Mouse (Mus musculus) liver, embryonic 15.5 days (tissue): ENCODE data around the gene Rdh14. TPM values are rescaled to one million over a fixed set of nuclear protein-coding genes. Genes with fewer than 3 reads are reported as not detected.
A peak's percentile ranks its signal among the peaks of the same experiment; 100 is the strongest.

ENCODE experiments used
- ATAC-seq: fragments of 200-750 bp; cut with Nextera tagmentation; 2 replicates; pipeline ENCODE4 v1.8.0; 2017; ENCODE audit warnings: moderate number of reproducible peaks, mild to moderate bottlenecking, moderate library complexity; ENCODE audit not compliant: insufficient read depth
- H3K27ac ChIP-seq: fragments of 300-500 bp; sonication (generic); replicated peaks from 2 replicates; pipeline ENCODE4 v1.5.1; 2015; ENCODE audit warnings: mild to moderate bottlenecking, inconsistent platforms
- H3K27me3 ChIP-seq: fragments of 300-500 bp; sonication (generic); 2 replicates; pipeline ENCODE4 v1.6.1; 2015; ENCODE audit warnings: mild to moderate bottlenecking, inconsistent platforms
- H3K36me3 ChIP-seq: fragments of 300-500 bp; sonication (generic); replicated peaks from 2 replicates; pipeline ENCODE4 v1.6.1; 2015; ENCODE audit warnings: moderate library complexity, mild to moderate bottlenecking, inconsistent platforms
- H3K4me1 ChIP-seq: fragments of 300-500 bp; sonication (generic); replicated peaks from 2 replicates; pipeline ENCODE4 v1.6.1; 2015; ENCODE audit warnings: inconsistent platforms
- H3K4me2 ChIP-seq: fragments of 300-500 bp; sonication (generic); 2 replicates; pipeline ENCODE4 v1.6.1; 2015; ENCODE audit warnings: moderate library complexity, mild to moderate bottlenecking, inconsistent platforms
- H3K4me3 ChIP-seq: fragments of 300-500 bp; sonication (generic); replicated peaks from 2 replicates; pipeline ENCODE4 v1.5.1; 2015; ENCODE audit warnings: mild to moderate bottlenecking, inconsistent platforms
- H3K9ac ChIP-seq: fragments of 300-500 bp; sonication (generic); 2 replicates; pipeline ENCODE4 v1.6.1; 2015; ENCODE audit warnings: moderate library complexity, mild to moderate bottlenecking, inconsistent platforms
- H3K9me3 ChIP-seq: fragments of 300-500 bp; sonication (generic); replicated peaks from 2 replicates; pipeline ENCODE4 v1.6.1; 2016; ENCODE audit warnings: inconsistent platforms
- WGBS: fragments of 180-500 bp; shearing (Covaris S2); methylation state at CpG from one replicate; pipeline ENCODE4 v1.1.7; 2015; ENCODE audit warnings: mixed read lengths; ENCODE audit not compliant: insufficient replicate concordance; 5-methylcytosine and 5-hydroxymethylcytosine counted together
- polyA plus RNA-seq: library from polyadenylated mRNA; unstranded; fragments of >200 nt; fragmentation: Nextera tagmentation; extraction: Ambion mirVana; gene quantifications from 2 replicates; pipeline ENCODE4 v1.2.1, GENCODE M21; 2015

Rdh14 gene
- polyA plus RNA-seq, result 14.3 TPM in 2 replicates

DNA sequence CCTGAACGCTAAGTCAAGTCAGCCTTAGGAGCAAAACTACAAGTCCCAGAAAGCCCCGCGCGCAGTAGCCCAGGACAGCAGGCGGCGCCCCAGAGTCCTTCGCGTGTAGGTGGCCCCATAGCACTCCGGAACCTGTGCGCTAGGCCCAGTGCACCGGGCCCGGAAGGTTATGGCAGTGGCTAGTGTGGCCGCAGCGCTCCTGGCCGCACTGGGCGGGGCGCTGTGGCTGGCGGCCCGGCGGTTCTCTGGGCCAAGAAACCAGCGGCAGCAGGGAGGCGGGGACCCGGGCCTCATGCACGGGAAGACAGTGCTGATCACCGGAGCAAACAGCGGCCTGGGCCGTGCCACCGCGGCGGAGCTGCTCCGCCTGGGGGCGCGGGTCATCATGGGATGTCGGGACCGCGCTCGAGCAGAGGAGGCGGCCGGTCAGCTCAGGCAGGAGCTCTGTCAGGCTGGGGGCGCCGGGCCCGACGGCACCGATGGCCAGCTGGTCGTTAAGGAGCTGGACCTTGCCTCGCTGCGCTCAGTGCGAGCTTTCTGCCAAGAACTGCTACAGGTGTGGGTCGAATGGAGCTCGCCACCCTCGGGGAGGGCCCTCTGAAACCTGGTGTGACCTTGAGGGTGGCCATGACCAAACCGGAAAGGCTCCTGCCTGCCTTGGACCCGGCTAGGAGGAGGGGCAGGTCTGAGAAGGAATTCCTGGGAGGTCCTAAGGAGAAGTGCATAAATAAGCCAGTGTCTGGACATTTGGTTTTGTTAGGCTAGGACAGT is at the start of gene Rdh14:
TSS of gene Rdh14 (plus strand) at position 102 of the 771 bp plus-strand sequence.
- H3K9ac ChIP-seq, result peak within 1 kb of the TSS; percentile 83
- H3K4me2 ChIP-seq, result peak within 1 kb of the TSS; percentile 66
- H3K4me3 ChIP-seq, result peak within 1 kb of the TSS; percentile 81
- WGBS, result under 1% methylated on average over 53 of the region's 53 CpGs
- H3K27me3 ChIP-seq, result no peaks in the 10 kb centered on the region
- H3K4me1 ChIP-seq, result peaks cover 9% of the 10 kb centered on the region
- H3K9me3 ChIP-seq, result no peaks in the 10 kb centered on the region
- ATAC-seq, result peak; percentile 98
- H3K27ac ChIP-seq, result peak within 1 kb of the TSS; percentile 83
- H3K36me3 ChIP-seq, result no peaks in the 10 kb centered on the region; the same call in 1 of the 2 replicates

DNA sequence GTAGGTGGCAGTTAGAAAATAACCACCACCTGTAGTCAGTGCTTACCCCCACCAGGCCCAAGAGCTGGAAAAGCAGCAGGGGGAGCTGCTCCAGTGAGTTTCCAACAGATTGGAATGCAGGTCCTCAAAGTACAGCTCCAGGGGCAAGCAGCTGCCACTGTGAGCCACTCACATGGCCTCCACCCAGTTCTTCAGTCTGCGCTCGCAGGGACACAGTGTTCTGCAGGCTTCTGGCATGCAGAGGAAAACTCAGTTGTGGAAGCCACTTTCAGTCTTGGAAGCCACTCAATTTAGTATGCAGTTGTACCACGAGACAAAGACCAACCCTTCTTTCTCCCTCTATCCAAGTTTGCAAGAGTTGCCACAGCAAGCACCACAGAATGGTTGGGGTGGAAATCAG is 39.9 kb upstream of the Rdh14 start:
- Histone ChIP-seq H3K4me1 (no peaks in the 10 kb centered on the region), H3K4me3 (no peak overlapping the region)
- WGBS, result 53% methylated on average over 3 of the region's 3 CpGs

DNA sequence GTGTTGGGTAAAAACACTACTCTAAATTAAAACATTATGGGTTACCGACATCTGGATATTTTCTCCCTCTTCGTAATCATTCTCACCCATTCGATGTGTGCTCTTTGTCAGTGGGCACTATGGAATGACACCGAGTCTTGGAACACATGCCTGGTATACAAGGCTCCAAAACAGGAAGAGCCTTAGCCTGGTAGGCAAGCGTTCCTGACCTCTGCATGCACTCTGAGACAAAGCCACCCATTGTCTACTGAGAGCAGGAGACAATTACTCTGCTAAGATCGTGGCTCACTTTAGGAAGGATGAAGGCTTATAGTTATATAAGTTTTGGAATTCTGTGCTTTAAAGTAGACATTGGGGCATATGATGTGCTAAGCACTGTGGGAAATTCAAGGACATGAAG is 32.8 kb upstream of the Rdh14 start:
- H3K4me3 ChIP-seq, result no peak overlapping the region
- H3K4me2 ChIP-seq, result no peak overlapping the region
- no peaks in the 10 kb centered on the region for H3K9me3 ChIP-seq
- 39% methylated on average over 6 of the region's 6 CpGs for WGBS
- ATAC-seq, result no peak
- no peak overlapping the region for H3K9ac ChIP-seq
- H3K36me3 ChIP-seq, result no peaks in the 10 kb centered on the region
- H3K27me3 ChIP-seq, result no peaks in the 10 kb centered on the region
- no peaks in the 10 kb centered on the region for H3K4me1 ChIP-seq
- no peak overlapping the region for H3K27ac ChIP-seq

More for the DNA sequence above, 39.9 kb upstream of the Rdh14 start:
- H3K36me3 ChIP-seq, result no peaks in the 10 kb centered on the region
- no peaks in the 10 kb centered on the region for H3K9me3 ChIP-seq
- no peaks in the 10 kb centered on the region for H3K27me3 ChIP-seq
- no peak overlapping the region for H3K4me2 ChIP-seq
- no peak for ATAC-seq
- H3K9ac ChIP-seq, result no peak overlapping the region
- H3K27ac ChIP-seq, result no peak overlapping the region

DNA sequence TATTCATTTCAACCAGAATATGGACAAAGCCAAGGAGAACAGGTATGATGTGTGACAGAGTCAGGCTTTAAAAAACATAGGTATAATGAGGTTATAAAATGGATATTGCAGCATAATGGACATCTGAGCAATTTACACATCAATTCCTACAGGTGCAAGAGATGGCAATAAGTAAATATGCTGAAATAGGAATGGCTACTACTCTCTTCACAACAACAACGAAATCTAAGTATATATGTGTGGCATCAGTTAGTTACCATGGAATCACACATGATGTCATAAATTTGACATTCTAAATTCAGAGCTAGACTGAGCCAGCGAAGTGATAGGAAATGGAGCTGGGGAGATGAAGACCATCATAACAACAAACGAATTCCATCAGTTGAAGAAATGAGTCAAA is 20.9 kb upstream of the Rdh14 start, which contains the start of gene Nt5c1b:
TSS of gene Nt5c1b (plus strand) at position 301 of the 400 bp plus-strand sequence.
- no peak within 1 kb of the TSS for H3K27ac ChIP-seq
- no peak within 1 kb of the TSS for H3K4me2 ChIP-seq
- WGBS, result 53% methylated on average over 3 of the region's 3 CpGs
- no peak within 1 kb of the TSS for H3K9ac ChIP-seq
- no peaks in the 10 kb centered on the region for H3K4me1 ChIP-seq
- H3K36me3 ChIP-seq, result no peaks in the 10 kb centered on the region
- no peak for ATAC-seq
- no peaks in the 10 kb centered on the region for H3K27me3 ChIP-seq
- no peak within 1 kb of the TSS for H3K4me3 ChIP-seq
- H3K9me3 ChIP-seq, result no peaks in the 10 kb centered on the region

DNA sequence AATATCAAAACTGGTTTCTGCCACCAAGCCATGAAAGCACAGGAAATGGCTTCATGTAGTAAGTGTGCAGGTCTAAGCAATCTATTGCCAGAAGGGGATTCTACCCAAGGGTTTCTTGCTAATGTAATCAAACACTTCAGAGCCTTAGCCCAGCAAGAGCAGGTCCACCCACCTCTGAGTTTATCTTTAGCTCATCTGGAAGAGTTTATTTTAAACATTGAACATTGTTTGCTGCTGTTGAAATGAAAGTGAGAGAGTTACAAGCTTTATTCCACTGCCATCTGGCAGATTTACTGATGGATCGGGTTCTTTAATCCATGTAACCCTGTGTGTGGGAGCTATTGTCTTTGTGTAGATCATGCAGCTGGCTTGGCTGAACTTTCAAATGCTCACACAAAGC is 10.2 kb downstream of the Rdh14 start:
- no peak overlapping the region for H3K9ac ChIP-seq
- 62% methylated on average over 1 of the region's 1 CpGs for WGBS
- no peak overlapping the region for H3K27ac ChIP-seq
- no peak overlapping the region for H3K4me2 ChIP-seq
- ATAC-seq, result no peak
- no peak overlapping the region for H3K4me3 ChIP-seq
- H3K36me3 ChIP-seq, result no peaks in the 10 kb centered on the region
- H3K9me3 ChIP-seq, result no peaks in the 10 kb centered on the region
- no peaks in the 10 kb centered on the region for H3K4me1 ChIP-seq
- H3K27me3 ChIP-seq, result no peaks in the 10 kb centered on the region

DNA sequence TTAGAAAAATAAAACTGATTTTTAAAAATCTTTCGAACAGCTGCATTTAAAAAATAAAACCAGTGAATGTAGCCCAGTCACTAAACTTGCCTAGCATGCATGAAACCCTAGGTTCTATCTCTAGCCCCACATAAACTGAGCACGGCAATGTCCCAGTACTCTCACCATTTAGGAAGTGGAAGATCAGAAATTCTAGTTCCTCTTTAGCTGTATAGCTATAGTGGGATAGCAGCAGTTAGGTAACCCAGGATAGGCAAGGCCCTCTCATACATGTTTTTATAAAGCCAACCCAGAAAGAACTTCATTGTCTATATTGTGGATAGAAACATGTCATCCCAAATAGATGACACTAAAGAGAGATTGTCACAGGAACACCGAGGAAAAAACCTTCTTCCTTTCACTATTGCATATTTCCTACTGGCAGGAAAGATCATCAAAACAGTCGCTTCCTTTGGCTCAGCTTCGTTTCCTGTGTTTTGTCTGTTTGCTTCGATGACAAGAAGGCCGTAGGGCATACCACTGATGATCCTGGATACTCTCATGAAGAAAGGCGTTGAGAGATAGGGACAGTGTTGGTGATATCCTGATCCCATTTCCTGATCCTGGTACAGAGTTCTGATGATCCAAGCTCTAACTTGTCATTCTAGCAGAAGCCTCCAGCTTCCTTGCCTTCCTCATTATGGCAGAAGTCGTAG is 12.0 kb downstream of the Rdh14 start:
- 31% methylated on average over 9 of the region's 9 CpGs for WGBS
- Histone ChIP-seq H3K4me1 (no peaks in the 10 kb centered on the region), H3K4me2 (no peak overlapping the region), H3K9ac (no peak overlapping the region), H3K36me3 (no peaks in the 10 kb centered on the region), H3K4me3 (no peak overlapping the region), H3K27ac (no peak overlapping the region), H3K27me3 (no peaks in the 10 kb centered on the region), H3K9me3 (no peaks in the 10 kb centered on the region)
- no peak for ATAC-seq

DNA sequence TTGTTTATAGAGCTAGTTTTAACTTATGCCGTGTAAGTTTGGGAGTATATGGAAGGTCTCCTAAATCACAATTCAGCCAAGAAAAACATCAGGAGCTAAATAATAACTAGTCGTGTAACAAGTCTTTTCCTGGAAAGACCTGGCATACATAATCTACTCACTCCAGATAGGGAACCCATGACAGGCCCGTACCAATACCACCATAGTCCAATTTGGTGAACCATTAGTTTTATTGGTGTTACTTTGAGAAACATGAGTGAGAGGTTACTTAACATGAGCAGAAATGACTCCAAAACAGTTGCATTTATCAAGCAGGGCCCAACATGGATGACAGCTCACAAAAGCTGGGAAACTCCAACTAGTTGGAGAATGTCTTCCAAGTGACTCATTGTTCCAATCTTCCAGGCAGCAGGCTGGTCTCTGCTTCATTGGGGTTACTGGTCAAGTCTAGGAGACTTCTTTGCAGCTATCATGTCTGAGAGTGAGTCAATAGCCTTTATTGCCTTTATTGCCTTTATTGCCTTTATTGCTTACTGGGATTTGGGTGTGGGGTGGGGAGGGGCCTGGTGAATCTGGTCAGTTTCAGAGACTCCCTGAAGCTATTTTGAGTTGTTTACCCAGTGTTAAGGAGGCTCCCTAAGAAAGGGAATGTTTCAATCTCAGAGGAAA is 20.1 kb downstream of the Rdh14 start:
- Histone ChIP-seq H3K36me3 (no peaks in the 10 kb centered on the region), H3K27me3 (no peaks in the 10 kb centered on the region), H3K9ac (no peak overlapping the region), H3K4me1 (no peaks in the 10 kb centered on the region), H3K9me3 (no peaks in the 10 kb centered on the region), H3K4me3 (no peak overlapping the region), H3K4me2 (no peak overlapping the region), H3K27ac (no peak overlapping the region)
- 73% methylated on average over 3 of the region's 3 CpGs for WGBS
- no peak for ATAC-seq

DNA sequence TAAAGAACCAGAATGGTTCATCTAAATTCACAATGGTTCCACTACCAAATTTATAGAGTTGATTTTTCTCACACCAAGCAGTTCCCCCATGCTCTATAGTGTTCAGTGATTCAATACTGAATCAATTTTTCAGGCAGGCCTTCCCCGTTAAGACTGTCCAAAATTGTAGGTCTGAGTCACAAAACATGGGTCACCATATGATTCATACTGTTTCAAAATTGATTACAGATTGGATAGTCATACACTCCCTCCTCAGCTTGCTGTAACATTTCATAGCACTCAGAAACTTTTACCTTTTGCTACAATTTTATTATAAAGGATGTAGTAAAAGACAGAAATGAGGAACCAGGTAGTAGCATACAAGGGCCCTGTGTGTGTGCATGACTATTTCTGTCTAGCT is 20.9 kb downstream of the Rdh14 start:
- Histone ChIP-seq H3K27me3 (no peaks in the 10 kb centered on the region), H3K4me1 (no peaks in the 10 kb centered on the region), H3K9ac (no peak overlapping the region), H3K9me3 (no peaks in the 10 kb centered on the region), H3K4me3 (no peak overlapping the region), H3K36me3 (no peaks in the 10 kb centered on the region), H3K4me2 (no peak overlapping the region), H3K27ac (no peak overlapping the region)
- WGBS, result 61% methylated on average over 1 of the region's 1 CpGs
- ATAC-seq, result no peak

DNA sequence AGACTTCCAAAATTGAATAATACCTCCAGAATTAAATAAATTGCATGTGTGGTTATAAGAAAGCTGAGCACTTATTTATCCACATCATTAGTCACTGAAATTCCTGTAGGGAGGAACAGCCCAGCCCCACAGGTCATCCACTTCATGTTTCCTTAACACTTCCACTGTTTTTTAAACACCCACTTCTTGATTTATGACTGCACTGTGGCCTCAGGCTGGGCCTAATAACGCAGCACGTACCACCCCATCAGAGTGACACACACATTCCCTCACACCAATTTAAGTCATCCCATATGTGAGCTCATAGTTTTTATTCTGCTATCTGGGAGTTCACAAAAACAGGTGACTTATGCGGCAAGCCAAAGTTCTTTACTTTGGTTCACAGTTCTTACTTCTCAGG is 31.8 kb downstream of the Rdh14 start:
- Histone ChIP-seq H3K36me3 (no peaks in the 10 kb centered on the region), H3K4me1 (no peaks in the 10 kb centered on the region), H3K4me3 (no peak overlapping the region), H3K9ac (no peak overlapping the region), H3K9me3 (no peaks in the 10 kb centered on the region), H3K27me3 (no peaks in the 10 kb centered on the region), H3K27ac (no peak overlapping the region), H3K4me2 (no peak overlapping the region)
- ATAC-seq, result no peak
- 49% methylated on average over 3 of the region's 3 CpGs for WGBS

DNA sequence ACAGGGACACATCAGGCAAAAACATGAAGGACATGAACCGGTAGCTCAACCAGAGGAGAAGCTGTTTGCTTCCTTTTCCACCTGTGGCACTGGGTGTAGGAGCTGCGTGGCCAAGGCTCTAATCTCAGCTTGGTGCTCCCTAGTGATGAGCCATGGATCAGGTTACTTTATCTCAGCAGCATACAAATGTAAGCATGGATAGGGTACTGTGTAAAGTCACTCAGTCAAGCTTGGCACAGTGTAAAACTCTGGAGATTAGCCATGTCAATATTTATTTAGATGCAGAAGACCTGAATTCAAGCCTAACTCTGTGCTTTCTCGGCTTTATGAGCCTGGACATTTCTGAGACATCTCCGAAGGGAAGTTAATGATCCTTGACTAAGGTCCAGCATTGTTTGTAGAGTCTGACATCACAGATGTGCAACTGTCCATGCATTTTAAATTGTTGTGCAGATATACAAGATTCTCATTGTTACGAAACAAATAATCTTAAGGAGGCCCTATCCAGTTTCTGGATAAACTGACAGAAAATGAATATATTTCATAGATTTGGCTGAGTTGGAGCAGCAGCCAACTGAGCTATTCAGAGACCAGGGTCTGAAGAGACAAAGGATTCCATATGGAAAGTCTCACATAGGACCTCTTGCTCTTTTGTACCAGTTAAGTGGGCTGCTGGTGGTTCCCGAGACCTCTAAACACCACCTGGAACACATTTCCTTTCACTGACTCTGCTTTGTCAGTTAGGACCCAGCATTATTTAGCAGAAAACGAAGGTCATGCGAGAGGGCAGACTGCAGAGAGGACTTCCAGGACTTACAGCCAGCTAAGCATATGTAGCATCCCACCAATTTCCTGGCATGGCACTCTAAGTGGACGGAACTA is 35.7 kb downstream of the Rdh14 start:
- no peak overlapping the region for H3K4me3 ChIP-seq
- H3K4me2 ChIP-seq, result no peak overlapping the region
- no peak overlapping the region for H3K9ac ChIP-seq
- no peaks in the 10 kb centered on the region for H3K27me3 ChIP-seq
- ATAC-seq, result no peak
- no peaks in the 10 kb centered on the region for H3K4me1 ChIP-seq
- no peak overlapping the region for H3K27ac ChIP-seq
- WGBS, result 58% methylated on average over 9 of the region's 9 CpGs
- no peaks in the 10 kb centered on the region for H3K9me3 ChIP-seq
- no peaks in the 10 kb centered on the region for H3K36me3 ChIP-seq
